Mouse (Mus musculus) spleen, adult 2 months (tissue): Measurements from ENCODE around the gene Apbb1.

Experiments
- CTCF ChIP-seq: fragments of 200-500 bp; IDR thresholded peaks from 2 replicates; pipeline ENCODE4 v1.5.1; 2011; ENCODE audit warnings: mild to moderate bottlenecking, inconsistent platforms; ENCODE audit not compliant: insufficient read depth, insufficient read length, insufficient replicate concordance; ENCODE audit errors: extremely low read depth
- POLR2A ChIP-seq: fragments of 200-500 bp; IDR thresholded peaks from 2 replicates; pipeline ENCODE4 v1.6.1; 2011; ENCODE audit warnings: low read depth, low read length, inconsistent platforms

- no peak for TF ChIP-seq CTCF
- TF ChIP-seq POLR2A = no peak
Observed at GRCm38 (mm10) chr7:105516669-105517360, 64.6 kb downstream of the Apbb1 start.
